Mouse (Mus musculus): ENCODE data around the gene Clec10a. TPM values are rescaled to one million over a fixed set of nuclear protein-coding genes. Genes with fewer than 3 reads are reported as not detected.
"Not testable (repeated sequence)": the region's sequence is repeated elsewhere in the genome, so short reads cannot be mapped to it uniquely, and the experiment has no call there.

The Clec10a gene
- polyA plus RNA-seq, 1 experiment from 2014 or later, result 1.3 TPM

- Histone ChIP-seq H3K9ac (no peak overlapping the region), H3K4me2 (no peak overlapping the region), H3K4me3 (no peak overlapping the region), H3K27me3 (no peaks in the 10 kb centered on the region), H3K36me3 (no peaks in the 10 kb centered on the region), H3K4me1 (replicated peaks) (no peaks in the 10 kb centered on the region), H3K9me3 (no peaks in the 10 kb centered on the region), H3K27ac (no peak overlapping the region)
- ATAC-seq (ENCODE audit: low FRiP score), result no peak
- 77% methylated on average over 7 of the region's 7 CpGs for WGBS
Measured at GRCm38 (mm10) chr11:70168136-70168535, 12.1 kb downstream of the Clec10a start.

GRCm38 (mm10) chr11:70169471-70169870, 13.5 kb downstream of the Clec10a start:
- WGBS, result 93% methylated on average over 7 of the region's 7 CpGs
- H3K4me3 ChIP-seq; H3K27ac ChIP-seq; H3K9me3 ChIP-seq; H3K36me3 ChIP-seq; H3K4me1 ChIP-seq (replicated peaks); H3K27me3 ChIP-seq; H3K4me2 ChIP-seq; ATAC-seq (ENCODE audit: low FRiP score); H3K9ac ChIP-seq: not testable (repeated sequence)

GRCm38 (mm10) chr11:70170291-70170690, 14.3 kb downstream of the Clec10a start:
- Histone ChIP-seq H3K4me1 (replicated peaks) (no peaks in the 10 kb centered on the region), H3K4me2 (no peak overlapping the region), H3K27me3 (no peaks in the 10 kb centered on the region), H3K9ac (no peak overlapping the region), H3K9me3 (no peaks in the 10 kb centered on the region), H3K4me3 (no peak overlapping the region), H3K27ac (no peak overlapping the region), H3K36me3 (no peaks in the 10 kb centered on the region)
- 83% methylated on average over 7 of the region's 7 CpGs for WGBS
- no peak for ATAC-seq (ENCODE audit: low FRiP score)

- Histone ChIP-seq H3K9me3 (no peaks in the 10 kb centered on the region; the same call in 1 of the 2 replicates), H3K4me1 (replicated peaks) (no peaks in the 10 kb centered on the region), H3K27me3 (no peaks in the 10 kb centered on the region), H3K4me3 (no peak overlapping the region), H3K9ac (no peak overlapping the region), H3K4me2 (no peak overlapping the region), H3K36me3 (no peaks in the 10 kb centered on the region), H3K27ac (no peak overlapping the region)
- ATAC-seq (ENCODE audit: low FRiP score), result no peak
- WGBS, result 82% methylated on average over 7 of the region's 7 CpGs
Measured at GRCm38 (mm10) chr11:70171181-70171580, 15.2 kb downstream of the Clec10a start.

- ATAC-seq (ENCODE audit: low FRiP score), result no peak
- Histone ChIP-seq H3K4me1 (replicated peaks) (no peaks in the 10 kb centered on the region), H3K36me3 (no peaks in the 10 kb centered on the region), H3K9me3 (no peaks in the 10 kb centered on the region; the same call in 1 of the 2 replicates), H3K27ac (no peak overlapping the region), H3K4me2 (no peak overlapping the region), H3K9ac (no peak overlapping the region), H3K4me3 (no peak overlapping the region), H3K27me3 (no peaks in the 10 kb centered on the region)
- 54% methylated on average over 3 of the region's 3 CpGs for WGBS
Measured at GRCm38 (mm10) chr11:70171847-70172246, 15.8 kb downstream of the Clec10a start.

- Histone ChIP-seq H3K27ac (no peak overlapping the region), H3K4me2 (no peak overlapping the region), H3K36me3 (no peaks in the 10 kb centered on the region), H3K27me3 (no peaks in the 10 kb centered on the region), H3K4me3 (no peak overlapping the region), H3K9me3 (no peaks in the 10 kb centered on the region; the same call in 1 of the 2 replicates), H3K9ac (no peak overlapping the region), H3K4me1 (replicated peaks) (no peaks in the 10 kb centered on the region)
- ATAC-seq (ENCODE audit: low FRiP score), result no peak
- WGBS, result 58% methylated on average over 5 of the region's 5 CpGs
Measured at GRCm38 (mm10) chr11:70172298-70172697, 16.3 kb downstream of the Clec10a start.

GRCm38 (mm10) chr11:70174491-70174890, 18.5 kb downstream of the Clec10a start:
- Histone ChIP-seq H3K4me1 (replicated peaks) (no peaks in the 10 kb centered on the region), H3K9ac (no peak overlapping the region), H3K27me3 (no peaks in the 10 kb centered on the region), H3K27ac (no peak overlapping the region), H3K4me3 (no peak overlapping the region), H3K36me3 (no peaks in the 10 kb centered on the region), H3K4me2 (no peak overlapping the region), H3K9me3 (no peaks in the 10 kb centered on the region; the same call in 1 of the 2 replicates)
- 80% methylated on average over 4 of the region's 4 CpGs for WGBS
- no peak for ATAC-seq (ENCODE audit: low FRiP score)

GRCm38 (mm10) chr11:70177647-70178046, 21.6 kb downstream of the Clec10a start:
- Histone ChIP-seq H3K36me3 (no peaks in the 10 kb centered on the region), H3K4me3 (no peak overlapping the region), H3K9me3 (no peaks in the 10 kb centered on the region; the same call in 1 of the 2 replicates), H3K9ac (no peak overlapping the region), H3K27me3 (no peaks in the 10 kb centered on the region), H3K27ac (no peak overlapping the region), H3K4me1 (replicated peaks) (no peaks in the 10 kb centered on the region), H3K4me2 (no peak overlapping the region)
- WGBS, result 72% methylated on average over 8 of the region's 8 CpGs
- ATAC-seq (ENCODE audit: low FRiP score), result no peak

- H3K27ac ChIP-seq, result no peak overlapping the region
- no peak overlapping the region for H3K4me3 ChIP-seq
- no peaks in the 10 kb centered on the region for H3K36me3 ChIP-seq
- H3K4me2 ChIP-seq, result no peak overlapping the region
- WGBS, result 90% methylated on average over 11 of the region's 11 CpGs
- no peaks in the 10 kb centered on the region for H3K4me1 ChIP-seq (replicated peaks)
- no peaks in the 10 kb centered on the region for H3K27me3 ChIP-seq
- no peaks in the 10 kb centered on the region; the same call in 1 of the 2 replicates for H3K9me3 ChIP-seq
- H3K9ac ChIP-seq, result no peak overlapping the region
- ATAC-seq (ENCODE audit: low FRiP score), result no peak
Measured at GRCm38 (mm10) chr11:70178311-70178710, 22.3 kb downstream of the Clec10a start.

- no peaks in the 10 kb centered on the region for H3K4me1 ChIP-seq (replicated peaks)
- no peak overlapping the region for H3K27ac ChIP-seq
- no peaks in the 10 kb centered on the region for H3K36me3 ChIP-seq
- no peak overlapping the region for H3K4me2 ChIP-seq
- 86% methylated on average over 11 of the region's 11 CpGs for WGBS
- H3K9me3 ChIP-seq, result no peaks in the 10 kb centered on the region; the same call in 1 of the 2 replicates
- no peak overlapping the region for H3K9ac ChIP-seq
- H3K27me3 ChIP-seq, result no peaks in the 10 kb centered on the region
- H3K4me3 ChIP-seq, result no peak overlapping the region
- no peak for ATAC-seq (ENCODE audit: low FRiP score)
Measured at GRCm38 (mm10) chr11:70178756-70179155, 22.8 kb downstream of the Clec10a start.

GRCm38 (mm10) chr11:70179401-70179800, 23.4 kb downstream of the Clec10a start:
- H3K4me3 ChIP-seq, result no peak overlapping the region
- ATAC-seq (ENCODE audit: low FRiP score), result no peak
- H3K9me3 ChIP-seq, result no peaks in the 10 kb centered on the region; the same call in 1 of the 2 replicates
- no peak overlapping the region for H3K4me2 ChIP-seq
- H3K36me3 ChIP-seq, result no peaks in the 10 kb centered on the region
- no peaks in the 10 kb centered on the region for H3K27me3 ChIP-seq
- WGBS, result 41% methylated on average over 14 of the region's 14 CpGs
- H3K27ac ChIP-seq, result no peak overlapping the region
- H3K9ac ChIP-seq, result no peak overlapping the region
- no peaks in the 10 kb centered on the region for H3K4me1 ChIP-seq (replicated peaks)

- Histone ChIP-seq H3K27me3 (no peaks in the 10 kb centered on the region), H3K9me3 (no peaks in the 10 kb centered on the region; the same call in 1 of the 2 replicates), H3K36me3 (no peaks in the 10 kb centered on the region), H3K4me2 (no peak overlapping the region), H3K4me3 (no peak overlapping the region), H3K4me1 (replicated peaks) (no peaks in the 10 kb centered on the region), H3K27ac (no peak overlapping the region), H3K9ac (no peak overlapping the region)
- 90% methylated on average over 4 of the region's 4 CpGs for WGBS
- no peak for ATAC-seq (ENCODE audit: low FRiP score)
Measured at GRCm38 (mm10) chr11:70180496-70180895, 24.5 kb downstream of the Clec10a start.

GRCm38 (mm10) chr11:70185120-70185519, 29.1 kb downstream of the Clec10a start:
- no peak for ATAC-seq (ENCODE audit: low FRiP score)
- H3K4me3 ChIP-seq, result no peak overlapping the region
- no peaks in the 10 kb centered on the region for H3K27me3 ChIP-seq
- no peak overlapping the region for H3K27ac ChIP-seq
- H3K9me3 ChIP-seq, result no peaks in the 10 kb centered on the region
- H3K36me3 ChIP-seq, result no peaks in the 10 kb centered on the region
- no peak overlapping the region for H3K4me2 ChIP-seq
- WGBS, result 82% methylated on average over 7 of the region's 7 CpGs
- H3K4me1 ChIP-seq (replicated peaks), result no peaks in the 10 kb centered on the region
- no peak overlapping the region for H3K9ac ChIP-seq

Measured in hindbrain, embryonic 13.5 days (tissue).